Comparison of ENCODE assay signal across 11 mouse cellular contexts in genomic region chr2:144003544-144003943, GRCm38 (mm10). TPM values are rescaled to one million over a fixed set of nuclear protein-coding genes. Genes with fewer than 3 reads are reported as not detected.
A peak's percentile ranks its signal among the peaks of the same experiment; 100 is the strongest.
DNase-seq lines count a peak whose midpoint lies in the region; ATAC-seq and TF ChIP-seq lines count a peak whose summit lies in the region.
"Had no signal": no experiment of that assay in that cellular context is flagged by ENCODE, and none has a peak within 500 bp of the region (broad histone marks: within the 10 kb centered on the region; RNA-seq: fewer than 3 reads in every experiment).

No protein-coding gene starts in this region.

- no peaks in the 10 kb centered on the region for H3K36me3 ChIP-seq in heart, embryonic 11.5 days (ENCODE audit: control insufficient read depth, insufficient read depth, low read length)
- no peaks in the 10 kb centered on the region for H3K36me3 ChIP-seq in neural tube, embryonic 14.5 days (ENCODE audit: control insufficient read depth, insufficient read depth, low read length)
- H3K36me3 ChIP-seq in myocyte (ENCODE audit: control insufficient read depth, insufficient read depth), result peaks cover 7% of the 10 kb centered on the region

- 67% methylated on average over 2 of the region's 2 CpGs for WGBS in heart, embryonic 11.5 days (ENCODE audit: insufficient replicate concordance)
- WGBS in neural tube, embryonic 14.5 days, result 56% methylated on average over 2 of the region's 2 CpGs

- no peak overlapping the region for H3K4me2 ChIP-seq in heart, embryonic 11.5 days
- H3K4me2 ChIP-seq in neural tube, embryonic 14.5 days (ENCODE audit: low read depth, low read length), result no peak overlapping the region
- H3K4me2 ChIP-seq in myocyte (ENCODE audit: low read depth), result no peak overlapping the region
- H3K4me2 ChIP-seq: lung, embryonic 15.5 days had no signal

- H3K27me3 ChIP-seq in heart, embryonic 11.5 days (ENCODE audit: control insufficient read depth, insufficient read depth, low read length), result no peaks in the 10 kb centered on the region
- H3K27me3 ChIP-seq in neural tube, embryonic 14.5 days (ENCODE audit: control insufficient read depth, insufficient read depth, low read length), result no peaks in the 10 kb centered on the region
- H3K27me3 ChIP-seq in myocyte (ENCODE audit: control insufficient read depth, insufficient read depth, insufficient read length), result no peaks in the 10 kb centered on the region
- H3K27me3 ChIP-seq: lung, embryonic 15.5 days had no signal

- H3K9ac ChIP-seq in heart, embryonic 11.5 days (ENCODE audit: low read depth, low read length), result no peak overlapping the region
- no peak overlapping the region for H3K9ac ChIP-seq in neural tube, embryonic 14.5 days (replicated peaks; ENCODE audit: low read depth, low read length)
- H3K9ac ChIP-seq: lung, embryonic 15.5 days had no signal

- peak; percentile 40 for DNase-seq in heart, postnatal 10 days
- no peak for DNase-seq in neural tube, embryonic 10.5 days (ENCODE audit: extremely low spot score, low spot score)
- DNase-seq in heart, postnatal 36 days, result peak; percentile 41 to 57
- no peak for DNase-seq in thymus, postnatal 25 days
- DNase-seq: thymus, postnatal 36 days had no signal

- H3K27ac ChIP-seq in heart, embryonic 11.5 days (ENCODE audit: low read depth, low read length), result no peak overlapping the region
- H3K27ac ChIP-seq in neural tube, embryonic 14.5 days (ENCODE audit: low read depth, low read length), result no peak overlapping the region
- H3K27ac ChIP-seq: left cerebral cortex, adult 2 months had no signal

- no peak for TF ChIP-seq POLR2A in myocyte (IDR thresholded peaks at IDR 0.05; ENCODE audit: insufficient read length, low read depth)

- H3ac ChIP-seq in myocyte (ENCODE audit: control insufficient read depth, insufficient read length), result no peak overlapping the region

- H3K9me3 ChIP-seq in heart, embryonic 11.5 days (replicated peaks; ENCODE audit: control insufficient read depth, low read length), result no peaks in the 10 kb centered on the region
- no peaks in the 10 kb centered on the region for H3K9me3 ChIP-seq in neural tube, embryonic 14.5 days (ENCODE audit: control insufficient read depth, low read length)
- H3K9me3 ChIP-seq: lung, embryonic 15.5 days had no signal

- intact Hi-C loops in heart, postnatal 10 days (cut with DNase I), result no loop called here
- intact Hi-C loops in heart, postnatal 36 days (cut with DNase I), result no loop called here

- peaks cover 19% of the 10 kb centered on the region for H3K4me1 ChIP-seq in heart, embryonic 11.5 days (ENCODE audit: control insufficient read depth, insufficient read depth, low read length)
- H3K4me1 ChIP-seq in neural tube, embryonic 14.5 days (ENCODE audit: control insufficient read depth, insufficient read depth, low read length), result no peaks in the 10 kb centered on the region

- no peak for ATAC-seq in heart, embryonic 11.5 days (replicated peaks; ENCODE audit: insufficient number of reproducible peaks, low FRiP score, low TSS enrichment)
- 0 out of 2 replicates have a peak, but pooled peaks have one; percentile 38 for ATAC-seq in neural tube, embryonic 14.5 days (ENCODE audit: low read depth)

- H3K79me2 ChIP-seq in myocyte (ENCODE audit: control insufficient read depth, insufficient read depth), result peaks cover 100% of the 10 kb centered on the region

- H3K4me3 ChIP-seq in heart, embryonic 11.5 days (ENCODE audit: low read depth, low read length), result no peak overlapping the region
- no peak overlapping the region for H3K4me3 ChIP-seq in neural tube, embryonic 14.5 days (ENCODE audit: low read depth, low read length)
- H3K4me3 ChIP-seq in myocyte, result no peak overlapping the region
- H3K4me3 ChIP-seq: left cerebral cortex, adult 2 months; lung, embryonic 15.5 days had no signal

TF ChIP-seq in myocyte, 11 proteins besides CTCF, POLR2A, EP300 and RAD21:
- TF ChIP-seq USF1 (IDR thresholded peaks at IDR 0.05; ENCODE audit: low read depth), result peak; percentile 50
- no peak for TF ChIP-seq TCF12 (IDR thresholded peaks at IDR 0.05; ENCODE audit: insufficient read depth, poor library complexity, severe bottlenecking)

RNA-seq across cellular contexts. Expression of gene Rrbp1, which starts 7.5 kb away (rescaled TPM):
- total RNA-seq in heart, postnatal 10 days (2021), result 100 to 1,000 TPM; 147 to 160 TPM
- polyA plus RNA-seq in heart, embryonic 11.5 days (2014; fragmentation: Nextera tagmentation; extraction: Ambion mirVana), result 56.4 and 64.8 TPM in 2 replicates
- polyA plus RNA-seq in neural tube, embryonic 14.5 days (2014; fragmentation: Nextera tagmentation; extraction: Ambion mirVana), result 32.7 and 46.0 TPM in 2 replicates
- 100 to 1,000 TPM; 101 to 113 TPM for total RNA-seq in heart, postnatal 36 days (2021)
- 127 TPM for polyA plus RNA-seq in myocyte (2012; fragmentation: generic; extraction: Trizol)

RNA-seq across cellular contexts. Expression of gene Banf2, which starts 29.3 kb away (rescaled TPM):
- not detected for total RNA-seq in heart, postnatal 10 days (2021)
- not detected in 2 replicates for polyA plus RNA-seq in heart, embryonic 11.5 days (2014; fragmentation: Nextera tagmentation; extraction: Ambion mirVana)
- polyA plus RNA-seq in neural tube, embryonic 14.5 days (2014; fragmentation: Nextera tagmentation; extraction: Ambion mirVana), result not detected in 2 replicates
- total RNA-seq in heart, postnatal 36 days (2021), result not detected
- not detected for polyA plus RNA-seq in myocyte (2012; fragmentation: generic; extraction: Trizol)
- total RNA-seq: hematopoietic stem cell, adult 5-6 weeks; left cerebral cortex, adult 2 months had no signal
- polyA plus RNA-seq: lung, embryonic 15.5 days had no signal

Comparison
In these comparisons a context has a peak if more than half of its experiments do, and no peak if none do; other contexts are left out.
1. DNase-seq: peak in heart, postnatal 10 days (2 of 2) and heart, postnatal 36 days (2 of 2); none in neural tube, embryonic 10.5 days (single experiment) and thymus, postnatal 25 days (single experiment).